15 mouse cellular contexts compared by ENCODE assay signal in the genomic region with DNA sequence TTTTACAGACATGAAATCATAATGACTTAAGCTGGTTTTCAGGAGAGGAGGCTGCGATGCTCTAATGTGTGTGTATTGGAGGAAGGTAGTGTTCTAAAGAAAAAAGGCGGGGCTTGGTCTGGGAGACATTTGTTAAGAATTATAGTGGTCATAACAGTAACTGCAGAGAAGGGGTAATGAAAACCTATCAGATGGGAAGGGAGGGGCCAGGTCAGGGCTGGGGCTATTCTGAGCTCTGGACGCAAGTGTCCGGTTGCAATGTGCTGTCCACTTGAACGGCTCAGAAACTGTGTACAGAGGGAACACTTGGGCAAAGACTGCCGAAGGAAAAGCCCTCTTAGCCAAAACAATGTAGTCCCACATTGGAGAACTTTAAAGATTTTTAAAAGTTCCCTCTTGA. TPM values are rescaled to one million over a fixed set of nuclear protein-coding genes. Genes with fewer than 3 reads are reported as not detected.
DNase-seq lines count a peak whose midpoint lies in the region; ATAC-seq lines count a peak whose summit lies in the region.
"Had no signal": no experiment of that assay in that cellular context is flagged by ENCODE, and none has a peak within 500 bp of the region (broad histone marks: within the 10 kb centered on the region; RNA-seq: fewer than 3 reads in every experiment).

No protein-coding gene starts in this region.

- no peaks in the 10 kb centered on the region for H3K9me3 ChIP-seq in hindbrain, embryonic 10.5 days
- H3K9me3 ChIP-seq in hindbrain, embryonic 12.5 days (replicated peaks) = no peaks in the 10 kb centered on the region
- H3K9me3 ChIP-seq in embryonic facial prominence, embryonic 10.5 days = no peaks in the 10 kb centered on the region
- no peaks in the 10 kb centered on the region for H3K9me3 ChIP-seq in limb, embryonic 10.5 days (replicated peaks)
- H3K9me3 ChIP-seq: embryonic facial prominence, embryonic 15.5 days; forebrain, embryonic 15.5 days; megakaryocyte, embryonic 14.5 days had no signal

- 0 out of 2 replicates have a peak, but pooled peaks cover 3% of the 10 kb centered on the region for H3K4me1 ChIP-seq in hindbrain, embryonic 10.5 days (replicated peaks)
- H3K4me1 ChIP-seq in hindbrain, embryonic 12.5 days = no peaks in the 10 kb centered on the region
- peaks cover 9% of the 10 kb centered on the region; the same call in 1 of the 2 replicates for H3K4me1 ChIP-seq in brown adipose tissue, adult 24 weeks (ENCODE audit: control insufficient read depth, insufficient read depth, insufficient read length, low read length)
- peaks cover 15% of the 10 kb centered on the region for H3K4me1 ChIP-seq in embryonic facial prominence, embryonic 10.5 days
- peaks cover 15% of the 10 kb centered on the region for H3K4me1 ChIP-seq in limb, embryonic 10.5 days

- H3K9ac ChIP-seq in hindbrain, embryonic 12.5 days = no peak overlapping the region
- H3K9ac ChIP-seq: embryonic facial prominence, embryonic 15.5 days; forebrain, embryonic 15.5 days; liver, embryonic 14.5 days had no signal

- no peaks in the 10 kb centered on the region for H3K36me3 ChIP-seq in hindbrain, embryonic 10.5 days
- H3K36me3 ChIP-seq in hindbrain, embryonic 12.5 days = no peaks in the 10 kb centered on the region
- no peaks in the 10 kb centered on the region for H3K36me3 ChIP-seq in embryonic facial prominence, embryonic 10.5 days (replicated peaks)
- H3K36me3 ChIP-seq in limb, embryonic 10.5 days = no peaks in the 10 kb centered on the region
- H3K36me3 ChIP-seq: embryonic facial prominence, embryonic 15.5 days; forebrain, embryonic 15.5 days had no signal

- no peak overlapping the region for H3K27ac ChIP-seq in hindbrain, embryonic 10.5 days
- H3K27ac ChIP-seq in hindbrain, embryonic 12.5 days = no peak overlapping the region
- H3K27ac ChIP-seq in brown adipose tissue, adult 24 weeks (replicated peaks; ENCODE audit: low read depth, low read length) = peak overlapping the region; percentile 64
- no peak overlapping the region for H3K27ac ChIP-seq in embryonic facial prominence, embryonic 10.5 days (replicated peaks)
- 0 out of 2 replicates have a peak overlapping the region, but pooled peaks have one; percentile 22 for H3K27ac ChIP-seq in limb, embryonic 10.5 days
- H3K27ac ChIP-seq: embryonic facial prominence, embryonic 15.5 days; forebrain, embryonic 15.5 days; left cerebral cortex, adult 2 months; liver, embryonic 14.5 days had no signal

- H3K27me3 ChIP-seq in hindbrain, embryonic 10.5 days (ENCODE audit: insufficient read depth, poor library complexity, severe bottlenecking) = no peaks in the 10 kb centered on the region
- no peaks in the 10 kb centered on the region for H3K27me3 ChIP-seq in hindbrain, embryonic 12.5 days
- no peaks in the 10 kb centered on the region for H3K27me3 ChIP-seq in embryonic facial prominence, embryonic 10.5 days (replicated peaks; ENCODE audit: low read depth, poor library complexity, severe bottlenecking)
- H3K27me3 ChIP-seq in limb, embryonic 10.5 days (ENCODE audit: low read depth, poor library complexity, severe bottlenecking) = no peaks in the 10 kb centered on the region
- H3K27me3 ChIP-seq: embryonic facial prominence, embryonic 15.5 days; forebrain, embryonic 15.5 days had no signal

- 67% methylated on average over 6 of the region's 6 CpGs for WGBS in hindbrain, embryonic 10.5 days
- 80% methylated on average over 6 of the region's 6 CpGs for WGBS in hindbrain, embryonic 12.5 days
- WGBS in embryonic facial prominence, embryonic 10.5 days = 49% methylated on average over 6 of the region's 6 CpGs
- WGBS in limb, embryonic 10.5 days = 41% methylated on average over 6 of the region's 6 CpGs

- no peak overlapping the region for H3K4me2 ChIP-seq in hindbrain, embryonic 12.5 days (replicated peaks)
- H3K4me2 ChIP-seq: embryonic facial prominence, embryonic 15.5 days; forebrain, embryonic 15.5 days had no signal

- no peak overlapping the region for H3K4me3 ChIP-seq in hindbrain, embryonic 10.5 days
- H3K4me3 ChIP-seq in hindbrain, embryonic 12.5 days = no peak overlapping the region
- H3K4me3 ChIP-seq in brown adipose tissue, adult 24 weeks (ENCODE audit: insufficient read depth, low read depth, low read length) = no peak overlapping the region
- no peak overlapping the region for H3K4me3 ChIP-seq in embryonic facial prominence, embryonic 10.5 days
- no peak overlapping the region for H3K4me3 ChIP-seq in limb, embryonic 10.5 days
- H3K4me3 ChIP-seq: embryonic facial prominence, embryonic 15.5 days; forebrain, embryonic 15.5 days; left cerebral cortex, adult 2 months; megakaryocyte, embryonic 14.5 days; myocyte had no signal

- ATAC-seq in hindbrain, embryonic 12.5 days (ENCODE audit: low FRiP score) = no peak
- ATAC-seq: forebrain, embryonic 15.5 days had no signal

- DNase-seq in hindbrain, embryonic 10.5 days (ENCODE audit: low spot score) = peak; percentile 4
- peak; percentile 35 for DNase-seq in embryonic facial prominence, embryonic 10.5 days (ENCODE audit: low spot score)
- no peak for DNase-seq in limb, embryonic 10.5 days (ENCODE audit: low spot score)
- DNase-seq in frontal cortex, adult 2 months (ENCODE audit: extremely low spot score in 1 of 2, low spot score in 1 of 2) = no peak
- DNase-seq in cerebellum, adult 9-11 months = no peak
- DNase-seq: cerebellum, adult 8-10 months; kidney, postnatal 25 days had no signal

RNA-seq across cellular contexts. Expression of a gene that starts 52.5 kb away (rescaled TPM):
- 2.0 and 2.5 TPM in 2 replicates for polyA plus RNA-seq in hindbrain, embryonic 10.5 days (2016; fragmentation: Nextera tagmentation; extraction: Ambion mirVana)
- 2.8 and 3.2 TPM in 2 replicates for polyA plus RNA-seq in hindbrain, embryonic 12.5 days (2016; fragmentation: Nextera tagmentation; extraction: Ambion mirVana)
- 24.9 and 49.3 TPM in 2 replicates for polyA plus RNA-seq in brown adipose tissue, adult 24 weeks (2012; ENCODE audit: insufficient read depth, insufficient read length, missing spikeins)
- polyA plus RNA-seq in embryonic facial prominence, embryonic 10.5 days (2016; fragmentation: Nextera tagmentation; extraction: Ambion mirVana) = 1.7 TPM in 2 replicates
- 2.2 and 2.5 TPM in 2 replicates for polyA plus RNA-seq in limb, embryonic 10.5 days (2016; fragmentation: Nextera tagmentation; extraction: Ambion mirVana)
- 73.9 and 74.4 TPM in 2 replicates for polyA plus RNA-seq in frontal cortex, adult 2 months (2012; rRNA removed)

Comparison
In these comparisons a context has a peak if more than half of its experiments do, and no peak if none do; other contexts are left out.
1. DNase-seq: peak in hindbrain, embryonic 10.5 days (single experiment) and embryonic facial prominence, embryonic 10.5 days (single experiment); none in limb, embryonic 10.5 days (single experiment), frontal cortex, adult 2 months (0 of 2) and cerebellum, adult 9-11 months (single experiment).
2. H3K27ac ChIP-seq: peak in brown adipose tissue, adult 24 weeks (single experiment) and limb, embryonic 10.5 days (single experiment); none in hindbrain, embryonic 10.5 days (single experiment), hindbrain, embryonic 12.5 days (single experiment) and embryonic facial prominence, embryonic 10.5 days (single experiment).